Mouse (Mus musculus): Measurements from ENCODE around the gene Cbx8. TPM values are rescaled to one million over a fixed set of nuclear protein-coding genes. Genes with fewer than 3 reads are reported as not detected.

Cbx8 gene
- polyA plus RNA-seq, 1 experiment from 2014 or later = 3.9 TPM

DNA sequence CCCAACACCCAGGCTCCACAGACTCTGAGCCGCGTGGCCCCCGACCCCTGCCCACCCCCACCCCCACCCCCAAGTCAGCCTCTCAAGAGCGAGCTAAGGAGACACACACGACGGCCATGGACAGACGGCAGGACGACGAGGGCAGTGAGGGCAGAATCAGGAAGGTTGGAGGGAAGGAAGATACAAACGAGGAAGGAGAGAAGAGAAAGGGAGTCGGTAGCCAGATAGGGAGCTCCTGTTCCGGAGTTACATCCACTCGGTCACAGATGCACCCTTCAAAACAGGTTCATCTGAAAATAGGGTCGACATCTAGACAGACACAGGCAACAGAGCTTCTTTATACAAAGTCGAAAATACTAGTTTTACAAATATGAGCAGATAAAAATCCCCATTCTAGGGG lies 4.3 kb downstream of the Cbx8 start:
- DNase-seq = no peak
- Histone ChIP-seq H3K4me3 (ENCODE audit: low read depth, low read length) (no peak overlapping the region), H3K4me2 (ENCODE audit: low read depth, low read length) (no peak overlapping the region), H3K4me1 (ENCODE audit: insufficient read depth) (peaks cover 26% of the 10 kb centered on the region), H3K9ac (replicated peaks) (no peak overlapping the region), H3K27ac (ENCODE audit: low read depth) (no peak overlapping the region), H3K9me3 (ENCODE audit: low read length) (no peaks in the 10 kb centered on the region), H3K36me3 (replicated peaks; ENCODE audit: insufficient read depth, low read length) (no peaks in the 10 kb centered on the region; the same call in 1 of the 2 replicates), H3K27me3 (ENCODE audit: insufficient read depth, low read length) (peaks cover 51% of the 10 kb centered on the region)
- TF ChIP-seq EP300 (IDR thresholded peaks at IDR 0.05; ENCODE audit: low read depth) (no peak), CTCF (IDR thresholded peaks at IDR 0.05; ENCODE audit: low read depth) (no peak)
- 2% methylated on average over 15 of the region's 15 CpGs for WGBS (ENCODE audit: insufficient replicate concordance)
- ATAC-seq = no peak

DNA sequence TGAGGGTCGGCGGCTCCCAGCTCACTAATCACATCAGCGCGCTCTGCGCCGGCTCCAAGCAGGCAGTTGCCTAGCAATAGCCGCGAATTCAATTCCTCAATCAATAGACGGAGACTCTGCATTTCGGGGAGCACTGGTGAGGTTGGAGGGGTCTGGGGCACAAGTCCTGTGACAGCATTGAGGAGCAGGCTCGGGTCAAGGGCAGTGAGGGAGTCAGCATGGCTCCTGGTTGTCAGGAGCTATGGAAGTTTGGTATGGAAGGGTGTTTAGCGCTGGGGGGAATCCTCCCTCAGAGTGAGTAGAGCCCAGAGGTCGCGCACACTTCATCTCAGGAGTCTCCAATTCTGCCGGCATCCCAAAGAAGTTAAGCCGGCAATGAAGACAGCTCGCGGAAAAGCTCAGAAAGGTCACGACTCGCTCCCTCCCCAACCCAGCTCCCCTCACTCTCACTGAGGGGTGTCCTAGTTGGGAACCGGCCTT lies 5.0 kb downstream of the Cbx8 start:
- Histone ChIP-seq H3K27ac (ENCODE audit: low read depth) (no peak overlapping the region), H3K4me3 (ENCODE audit: low read depth, low read length) (no peak overlapping the region), H3K36me3 (replicated peaks; ENCODE audit: insufficient read depth, low read length) (no peaks in the 10 kb centered on the region; the same call in 1 of the 2 replicates), H3K27me3 (ENCODE audit: insufficient read depth, low read length) (peaks cover 47% of the 10 kb centered on the region), H3K4me1 (ENCODE audit: insufficient read depth) (peaks cover 23% of the 10 kb centered on the region), H3K9ac (replicated peaks) (no peak overlapping the region), H3K4me2 (ENCODE audit: low read depth, low read length) (no peak overlapping the region), H3K9me3 (ENCODE audit: low read length) (no peaks in the 10 kb centered on the region)
- TF ChIP-seq CTCF (IDR thresholded peaks at IDR 0.05; ENCODE audit: low read depth) = no peak
- no peak for TF ChIP-seq EP300 (IDR thresholded peaks at IDR 0.05; ENCODE audit: low read depth)
- ATAC-seq = no peak
- DNase-seq = no peak
- WGBS (ENCODE audit: insufficient replicate concordance) = 5% methylated on average over 21 of the region's 21 CpGs

DNA sequence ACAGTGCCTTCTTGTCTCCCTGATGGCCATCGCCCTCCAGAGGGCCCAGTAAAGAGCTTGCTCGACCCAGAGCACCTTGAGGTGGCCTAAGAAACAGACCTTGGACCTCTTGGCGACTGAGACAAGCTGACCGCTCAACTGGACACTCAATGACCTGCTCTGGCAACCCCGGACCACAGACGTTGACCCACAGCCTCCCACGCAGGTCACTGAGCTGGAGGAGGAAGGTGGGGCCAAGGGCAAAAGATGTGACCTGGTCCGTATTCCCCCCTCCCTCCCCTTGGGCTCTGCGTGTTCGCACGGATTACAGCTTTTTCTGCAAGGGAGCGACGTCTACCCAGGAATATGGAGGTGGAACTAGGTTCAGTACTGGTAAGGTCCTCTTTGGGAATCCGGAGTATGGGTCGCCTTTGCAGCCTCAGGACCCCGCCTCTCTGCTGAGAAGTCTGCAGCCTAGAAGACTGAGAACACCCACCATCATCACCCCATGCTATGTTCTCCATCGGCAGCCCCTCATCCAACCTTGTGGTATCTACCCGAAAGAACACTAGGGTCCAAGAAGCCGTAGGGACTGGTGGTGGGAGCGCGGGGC lies 5.6 kb downstream of the Cbx8 start:
- H3K27me3 ChIP-seq (ENCODE audit: insufficient read depth, low read length) = peaks cover 47% of the 10 kb centered on the region
- H3K4me1 ChIP-seq (ENCODE audit: insufficient read depth) = peaks cover 20% of the 10 kb centered on the region
- no peaks in the 10 kb centered on the region; the same call in 1 of the 2 replicates for H3K36me3 ChIP-seq (replicated peaks; ENCODE audit: insufficient read depth, low read length)
- WGBS (ENCODE audit: insufficient replicate concordance) = 3% methylated on average over 21 of the region's 21 CpGs
- H3K4me2 ChIP-seq (ENCODE audit: low read depth, low read length) = no peak overlapping the region
- H3K4me3 ChIP-seq (ENCODE audit: low read depth, low read length) = no peak overlapping the region
- ATAC-seq = no peak
- H3K9ac ChIP-seq (replicated peaks) = no peak overlapping the region
- no peak for TF ChIP-seq EP300 (IDR thresholded peaks at IDR 0.05; ENCODE audit: low read depth)
- TF ChIP-seq CTCF (IDR thresholded peaks at IDR 0.05; ENCODE audit: low read depth) = no peak
- no peak for DNase-seq
- H3K9me3 ChIP-seq (ENCODE audit: low read length) = no peaks in the 10 kb centered on the region
- no peak overlapping the region for H3K27ac ChIP-seq (ENCODE audit: low read depth)

DNA sequence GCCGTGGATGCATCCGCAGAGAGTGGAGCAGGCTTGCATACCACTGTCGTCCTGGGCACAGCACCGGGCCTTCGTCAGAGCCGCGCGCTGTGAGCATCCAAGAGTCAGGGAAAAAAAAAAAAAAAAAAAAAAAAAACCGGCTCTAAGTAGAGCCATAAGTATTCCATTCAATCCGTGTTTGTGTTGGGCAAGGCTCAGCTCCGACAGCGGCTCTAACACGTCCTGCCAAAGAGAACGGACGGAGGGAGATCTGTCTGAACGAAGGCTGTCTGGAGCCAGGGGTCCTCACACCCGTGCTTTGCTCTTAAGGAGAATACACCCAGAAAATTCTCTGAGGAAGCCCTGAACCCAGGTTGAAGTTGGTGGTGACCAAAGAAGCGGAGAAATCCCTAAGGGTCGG lies 6.1 kb downstream of the Cbx8 start:
- no peaks in the 10 kb centered on the region; the same call in 1 of the 2 replicates for H3K36me3 ChIP-seq (replicated peaks; ENCODE audit: insufficient read depth, low read length)
- no peak overlapping the region for H3K9ac ChIP-seq (replicated peaks)
- ATAC-seq (peak; percentile 1; the same call in 1 of the 2 replicates), DNase-seq (no peak)
- no peak overlapping the region for H3K27ac ChIP-seq (ENCODE audit: low read depth)
- 6% methylated on average over 19 of the region's 19 CpGs for WGBS (ENCODE audit: insufficient replicate concordance)
- peaks cover 14% of the 10 kb centered on the region for H3K4me1 ChIP-seq (ENCODE audit: insufficient read depth)
- no peak overlapping the region for H3K4me3 ChIP-seq (ENCODE audit: low read depth, low read length)
- TF ChIP-seq EP300 (IDR thresholded peaks at IDR 0.05; ENCODE audit: low read depth) = no peak
- TF ChIP-seq CTCF (IDR thresholded peaks at IDR 0.05; ENCODE audit: low read depth) = no peak
- H3K4me2 ChIP-seq (ENCODE audit: low read depth, low read length) = no peak overlapping the region
- H3K27me3 ChIP-seq (ENCODE audit: insufficient read depth, low read length) = peaks cover 47% of the 10 kb centered on the region
- H3K9me3 ChIP-seq (ENCODE audit: low read length) = no peaks in the 10 kb centered on the region

DNA sequence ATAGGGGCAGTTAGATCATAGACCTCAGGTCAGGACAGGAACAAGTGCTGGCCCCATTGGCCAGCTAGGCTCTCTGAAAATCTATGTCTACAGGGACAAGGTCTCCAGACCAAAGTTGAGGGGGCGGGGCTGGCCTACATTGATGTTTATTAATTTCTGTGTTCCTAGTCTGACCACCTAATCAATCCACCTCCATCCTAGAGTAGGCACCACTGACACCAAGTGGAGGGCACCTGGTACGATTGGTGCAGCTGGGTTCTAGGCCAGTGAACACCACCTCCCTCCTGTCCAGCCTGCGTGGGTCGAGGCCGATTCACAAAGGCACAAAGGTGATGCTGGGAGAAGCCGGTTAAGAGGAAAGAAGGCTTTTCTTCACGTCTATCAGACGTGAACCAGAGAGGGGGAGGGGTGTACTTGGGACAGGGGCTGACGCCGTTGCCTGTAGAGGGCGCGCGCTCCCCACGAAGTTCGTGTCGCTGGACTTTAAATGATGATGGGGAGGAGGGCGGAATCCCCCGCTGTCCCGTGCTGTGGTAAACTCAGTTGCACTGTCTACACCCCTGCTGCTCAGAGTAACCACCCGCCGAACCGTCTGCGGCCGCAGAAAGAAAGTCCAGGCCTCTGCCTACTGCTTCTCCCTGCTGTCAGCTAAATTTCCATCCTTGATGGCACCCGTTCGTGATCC lies 6.8 kb downstream of the Cbx8 start:
- Histone ChIP-seq H3K36me3 (replicated peaks; ENCODE audit: insufficient read depth, low read length) (no peaks in the 10 kb centered on the region; the same call in 1 of the 2 replicates), H3K4me2 (ENCODE audit: low read depth, low read length) (no peak overlapping the region), H3K27ac (ENCODE audit: low read depth) (no peak overlapping the region), H3K9ac (replicated peaks) (no peak overlapping the region), H3K4me3 (ENCODE audit: low read depth, low read length) (no peak overlapping the region), H3K9me3 (ENCODE audit: low read length) (no peaks in the 10 kb centered on the region), H3K4me1 (ENCODE audit: insufficient read depth) (peaks cover 9% of the 10 kb centered on the region), H3K27me3 (ENCODE audit: insufficient read depth, low read length) (peaks cover 44% of the 10 kb centered on the region)
- TF ChIP-seq CTCF (IDR thresholded peaks at IDR 0.05; ENCODE audit: low read depth) = peak; percentile 91
- no peak for TF ChIP-seq EP300 (IDR thresholded peaks at IDR 0.05; ENCODE audit: low read depth)
- 3% methylated on average over 25 of the region's 26 CpGs for WGBS (ENCODE audit: insufficient replicate concordance)
- DNase-seq (peak; percentile 85), ATAC-seq (peak; percentile 75)

DNA sequence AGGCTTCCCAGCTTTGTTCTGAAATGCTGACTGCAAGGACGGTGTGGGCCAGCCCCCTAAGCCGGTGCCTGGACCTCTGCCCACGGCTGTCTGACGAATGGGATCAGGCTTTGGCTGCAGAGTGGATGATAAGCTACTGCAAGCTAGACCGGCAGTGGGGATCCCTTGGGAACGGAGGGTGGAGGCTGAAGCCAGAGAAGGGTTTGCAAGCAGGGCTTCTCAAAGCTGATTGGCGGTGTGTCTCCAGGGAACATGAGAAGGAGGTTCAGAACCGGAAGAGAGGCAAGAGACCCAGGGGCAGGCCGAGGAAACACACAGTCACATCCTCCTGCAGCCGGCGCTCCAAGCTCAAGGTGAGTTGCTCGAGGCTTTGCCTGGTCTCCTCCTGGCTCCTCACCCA lies 14.6 kb downstream of the Cbx8 start:
- peaks cover 14% of the 10 kb centered on the region for H3K4me1 ChIP-seq (ENCODE audit: insufficient read depth)
- TF ChIP-seq EP300 (IDR thresholded peaks at IDR 0.05; ENCODE audit: low read depth) (no peak), CTCF (IDR thresholded peaks at IDR 0.05; ENCODE audit: low read depth) (no peak)
- H3K27ac ChIP-seq (ENCODE audit: low read depth) = no peak overlapping the region
- H3K4me2 ChIP-seq (ENCODE audit: low read depth, low read length) = no peak overlapping the region
- DNase-seq (no peak), ATAC-seq (no peak)
- 73% methylated on average over 11 of the region's 12 CpGs for WGBS (ENCODE audit: insufficient replicate concordance)
- no peaks in the 10 kb centered on the region for H3K9me3 ChIP-seq (ENCODE audit: low read length)
- peaks cover 18% of the 10 kb centered on the region for H3K27me3 ChIP-seq (ENCODE audit: insufficient read depth, low read length)
- no peak overlapping the region for H3K4me3 ChIP-seq (ENCODE audit: low read depth, low read length)
- H3K36me3 ChIP-seq (replicated peaks; ENCODE audit: insufficient read depth, low read length) = 0 out of 2 replicates have a peak, but pooled peaks cover 4% of the 10 kb centered on the region
- H3K9ac ChIP-seq (replicated peaks) = no peak overlapping the region
